Mouse (Mus musculus) embryonic stem cell, embryonic (primary cell): ENCODE results near the gene Gm44.
"Not testable (repeated sequence)": the region's sequence is repeated elsewhere in the genome, so short reads cannot be mapped to it uniquely, and the experiment has no call there.

Source experiments
- CTCF ChIA-PET, 4 experiments: fragments of 300-600 bp in 2 of 4; fragments of 350-600 bp in 2 of 4; sonication (Branson Sonifier 250); formaldehyde crosslinking; loops; one replicate each; lab custom pipeline; 2022; ENCODE audit warnings: inconsistent platforms in 2 of 4; lab: Charles Lee
- POLR2A ChIA-PET, 4 experiments: fragments of 300-600 bp in 2 of 4; fragments of 350-600 bp in 2 of 4; sonication (Branson Sonifier 250); formaldehyde crosslinking; loops; one replicate each; lab custom pipeline; 2022; ENCODE audit warnings: antibody characterized with exemption in 4 of 4, inconsistent platforms in 1 of 4; lab: Charles Lee

Gm44 gene

GRCm38 (mm10) chrX:90891842-90892241, at the start of gene Gm44:
Gm44 (plus strand) TSS chrX:90892142.
- POLR2A ChIA-PET, result no interaction called here
- CTCF ChIA-PET, result no interaction called here

- CTCF ChIA-PET, result no interaction called here
- POLR2A ChIA-PET, result no interaction called here
These were observed 36.0 kb downstream of the Gm44 start for GRCm38 (mm10) chrX:90927989-90928388.

- POLR2A ChIA-PET, CTCF ChIA-PET: not testable (repeated sequence)
These were observed 46.3 kb downstream of the Gm44 start for GRCm38 (mm10) chrX:90938211-90938610.
